Mouse (Mus musculus) hindbrain, embryonic 15.5 days (tissue): ENCODE results near the gene Klhl29. TPM values are rescaled to one million over a fixed set of nuclear protein-coding genes. Genes with fewer than 3 reads are reported as not detected.
A peak's percentile ranks its signal among the peaks of the same experiment; 100 is the strongest.

ENCODE experiments used
- ATAC-seq: fragments of 200-750 bp; cut with Nextera tagmentation; 2 replicates; pipeline ENCODE4 v1.8.0; 2017; ENCODE audit warnings: low read depth, moderate number of reproducible peaks, moderate TSS enrichment; ENCODE audit not compliant: low FRiP score
- H3K27ac ChIP-seq: fragments of 300-500 bp; sonication (generic); replicated peaks from 2 replicates; pipeline ENCODE4 v1.5.1; 2015; ENCODE audit warnings: mild to moderate bottlenecking, inconsistent platforms
- H3K27me3 ChIP-seq: fragments of 300-500 bp; sonication (generic); 2 replicates; pipeline ENCODE4 v1.6.1; 2015; ENCODE audit warnings: control low read depth, inconsistent platforms
- H3K36me3 ChIP-seq: fragments of 300-500 bp; sonication (generic); 2 replicates; pipeline ENCODE4 v1.6.1; 2015; ENCODE audit warnings: control low read depth, inconsistent platforms
- H3K4me1 ChIP-seq: fragments of 300-500 bp; sonication (generic); replicated peaks from 2 replicates; pipeline ENCODE4 v1.6.1; 2015; ENCODE audit warnings: control low read depth, inconsistent platforms
- H3K4me2 ChIP-seq: fragments of 300-500 bp; sonication (generic); 2 replicates; pipeline ENCODE4 v1.6.1; 2015; ENCODE audit warnings: moderate library complexity, mild to moderate bottlenecking, inconsistent platforms
- H3K4me3 ChIP-seq: fragments of 300-500 bp; sonication (generic); 2 replicates; pipeline ENCODE4 v1.5.1; 2015; ENCODE audit warnings: mild to moderate bottlenecking, inconsistent platforms
- H3K9ac ChIP-seq: fragments of 300-500 bp; sonication (generic); 2 replicates; pipeline ENCODE4 v1.6.1; 2015; ENCODE audit warnings: inconsistent platforms
- H3K9me3 ChIP-seq: fragments of 300-500 bp; sonication (generic); 2 replicates; pipeline ENCODE4 v1.6.1; 2016; ENCODE audit warnings: control low read depth, inconsistent platforms
- WGBS: fragments of 180-500 bp; shearing (Covaris S2); methylation state at CpG from one replicate; pipeline ENCODE4 v1.1.7; 2015; 5-methylcytosine and 5-hydroxymethylcytosine counted together
- polyA plus RNA-seq: library from polyadenylated mRNA; unstranded; fragments of >200 nt; fragmentation: Nextera tagmentation; extraction: Ambion mirVana; gene quantifications from 2 replicates; pipeline ENCODE4 v1.2.1, GENCODE M21; 2015

Klhl29 gene
- polyA plus RNA-seq, 1 experiment from 2014 or later, result 4.8 TPM

DNA sequence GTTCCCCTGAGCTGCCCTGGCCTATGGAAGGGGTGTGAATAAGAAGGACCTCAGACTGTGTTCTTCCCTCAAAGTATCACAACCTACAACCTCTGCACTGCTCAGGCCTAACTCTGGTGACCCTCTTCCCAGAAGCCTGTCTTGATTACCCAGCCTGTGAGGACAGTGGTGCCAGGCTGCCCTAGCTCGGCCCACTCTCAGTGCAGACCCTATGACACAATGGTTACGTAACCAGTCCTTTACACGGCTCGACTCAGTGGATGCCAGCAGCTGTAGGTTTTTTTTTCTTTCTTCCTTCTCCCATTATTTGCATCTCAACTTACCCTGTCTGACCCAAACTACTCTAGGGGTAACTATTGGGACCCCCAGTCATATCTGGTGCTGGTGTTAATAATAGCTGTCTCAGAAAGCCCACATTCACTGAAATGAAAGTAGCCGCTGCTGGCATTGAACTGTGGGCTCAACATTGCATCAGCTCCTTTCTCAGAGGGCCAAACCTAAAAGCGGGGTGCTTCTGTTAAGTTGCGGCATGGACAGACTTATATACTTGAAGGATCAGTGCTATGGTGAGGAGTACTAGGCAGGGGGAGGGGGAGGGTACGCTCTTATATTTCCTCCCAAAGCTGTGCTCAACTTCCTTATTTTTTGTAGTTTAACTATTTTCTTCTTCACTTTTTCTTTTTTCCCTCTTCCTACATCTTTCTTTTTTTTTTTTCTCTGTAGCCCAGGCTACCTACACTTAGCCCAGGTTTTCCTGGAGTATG, 152.9 kb downstream of the Klhl29 start:
- no peaks in the 10 kb centered on the region for H3K36me3 ChIP-seq
- WGBS, result 95% methylated on average over 8 of the region's 8 CpGs
- ATAC-seq, result no peak
- H3K4me2 ChIP-seq, result no peak overlapping the region
- no peak overlapping the region for H3K4me3 ChIP-seq
- no peak overlapping the region for H3K27ac ChIP-seq
- H3K27me3 ChIP-seq, result no peaks in the 10 kb centered on the region
- H3K4me1 ChIP-seq, result peaks cover 43% of the 10 kb centered on the region
- no peak overlapping the region for H3K9ac ChIP-seq
- no peaks in the 10 kb centered on the region for H3K9me3 ChIP-seq

DNA sequence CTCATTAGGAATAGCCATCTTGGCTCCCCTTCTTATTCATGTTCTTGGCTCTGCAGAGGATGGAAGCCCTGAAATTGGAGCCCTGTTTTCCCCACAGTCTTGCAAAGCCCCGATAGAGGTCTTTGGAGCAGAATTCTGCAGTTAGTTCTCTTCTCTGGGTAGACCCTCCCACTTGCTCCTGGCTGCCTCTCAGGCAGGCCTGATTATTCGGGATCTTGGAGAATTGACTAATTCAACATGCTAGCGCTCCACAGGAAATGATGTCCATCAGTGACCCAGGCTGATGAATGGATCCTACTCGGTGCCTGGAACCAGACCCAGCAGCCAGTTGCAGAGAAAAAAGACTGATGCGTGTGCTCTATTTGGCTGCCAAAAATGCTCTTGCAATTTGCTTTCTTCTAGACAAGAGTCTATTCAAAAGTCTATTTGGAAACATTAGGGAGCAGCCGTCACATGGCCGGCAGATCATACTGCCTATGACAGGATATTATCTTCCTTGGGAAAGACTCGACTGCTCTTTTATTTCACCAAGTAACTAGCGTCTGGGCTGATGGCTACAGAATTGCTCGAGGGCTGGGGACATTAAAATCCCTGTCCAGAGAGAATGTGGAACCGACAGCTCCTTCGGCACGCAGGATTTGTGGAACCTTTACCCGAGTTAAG, 155.4 kb downstream of the Klhl29 start:
- Histone ChIP-seq H3K27me3 (no peaks in the 10 kb centered on the region), H3K9me3 (no peaks in the 10 kb centered on the region), H3K36me3 (no peaks in the 10 kb centered on the region), H3K4me2 (no peak overlapping the region), H3K4me1 (peaks cover 49% of the 10 kb centered on the region), H3K9ac (no peak overlapping the region), H3K4me3 (no peak overlapping the region), H3K27ac (peak overlapping the region; percentile 71)
- 43% methylated on average over 14 of the region's 14 CpGs for WGBS
- no peak for ATAC-seq

DNA sequence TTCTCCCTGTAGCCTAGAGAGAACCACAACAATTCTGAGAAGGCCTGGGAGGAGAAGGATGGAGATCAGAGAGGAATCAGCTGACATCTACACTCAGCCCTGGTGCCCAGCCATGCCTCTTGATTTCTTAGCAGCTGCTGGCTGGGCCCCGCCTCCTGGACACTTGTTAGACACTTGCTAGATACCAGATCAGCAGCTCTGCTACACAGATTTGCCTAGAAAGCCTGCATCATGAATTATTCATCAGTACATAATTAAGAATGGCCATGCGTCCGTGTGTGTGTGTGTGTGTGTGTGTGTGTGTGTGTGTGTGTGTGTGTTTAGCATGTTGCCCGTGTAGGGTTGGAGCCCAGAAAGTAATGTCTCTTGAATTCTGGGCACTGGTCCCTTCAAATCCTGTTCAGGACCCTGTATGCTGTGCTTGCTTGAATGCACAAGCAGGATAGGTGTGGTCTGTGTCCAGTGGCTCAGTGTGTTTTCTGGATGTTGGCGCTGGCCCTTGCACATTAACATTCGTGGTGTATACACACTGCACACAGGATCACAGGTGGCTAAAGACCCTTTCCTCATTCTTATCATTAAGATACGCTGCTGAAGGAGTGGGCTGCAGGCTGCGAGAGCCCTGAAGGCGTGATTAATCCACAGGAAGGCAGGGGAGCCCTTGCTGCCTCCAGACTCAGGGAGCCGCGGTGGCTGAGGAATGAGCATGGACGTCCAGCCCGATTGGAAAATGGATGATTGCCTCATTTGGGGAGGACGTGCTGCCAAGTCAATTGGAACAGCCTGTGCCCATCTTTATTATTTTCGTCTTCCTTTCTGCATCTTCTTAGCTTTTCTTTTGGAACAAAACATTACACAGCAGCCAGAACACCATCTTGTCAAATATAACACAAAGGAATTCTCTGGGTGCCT, 159.4 kb downstream of the Klhl29 start:
- H3K9me3 ChIP-seq, result no peaks in the 10 kb centered on the region
- no peak overlapping the region for H3K4me2 ChIP-seq
- H3K27ac ChIP-seq, result peak overlapping the region; percentile 70
- H3K4me1 ChIP-seq, result peaks cover 70% of the 10 kb centered on the region
- 21% methylated on average over 15 of the region's 15 CpGs for WGBS
- H3K9ac ChIP-seq, result no peak overlapping the region
- H3K36me3 ChIP-seq, result no peaks in the 10 kb centered on the region
- no peak overlapping the region for H3K4me3 ChIP-seq
- no peaks in the 10 kb centered on the region for H3K27me3 ChIP-seq
- peak; percentile 46; the same call in 1 of the 2 replicates for ATAC-seq

DNA sequence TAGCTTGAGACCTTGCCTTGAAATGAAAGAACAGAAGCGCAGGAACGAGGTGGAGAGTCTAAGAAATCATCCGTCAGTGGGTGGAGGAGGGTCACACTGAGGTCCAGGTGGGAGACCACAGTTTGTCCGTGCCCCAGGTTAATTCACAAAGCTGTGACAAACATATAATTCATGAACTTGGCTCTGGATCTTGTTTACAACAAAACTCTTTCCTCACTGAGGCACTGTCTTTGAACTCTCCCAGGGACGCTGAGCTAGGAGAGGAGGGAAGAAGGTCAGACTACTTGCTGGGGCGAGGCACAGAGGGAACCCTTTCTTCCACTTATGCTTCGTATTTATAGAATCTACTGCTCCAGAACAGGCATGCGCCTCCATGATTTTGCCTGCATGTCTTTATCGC, 161.2 kb downstream of the Klhl29 start:
- H3K9me3 ChIP-seq, result no peaks in the 10 kb centered on the region
- no peak for ATAC-seq
- peaks cover 61% of the 10 kb centered on the region for H3K4me1 ChIP-seq
- H3K4me3 ChIP-seq, result no peak overlapping the region
- H3K27ac ChIP-seq, result peak overlapping the region; percentile 57; the same call in 1 of the 2 replicates
- H3K27me3 ChIP-seq, result no peaks in the 10 kb centered on the region
- no peak overlapping the region for H3K4me2 ChIP-seq
- H3K36me3 ChIP-seq, result no peaks in the 10 kb centered on the region
- H3K9ac ChIP-seq, result no peak overlapping the region
- WGBS, result 79% methylated on average over 9 of the region's 9 CpGs

DNA sequence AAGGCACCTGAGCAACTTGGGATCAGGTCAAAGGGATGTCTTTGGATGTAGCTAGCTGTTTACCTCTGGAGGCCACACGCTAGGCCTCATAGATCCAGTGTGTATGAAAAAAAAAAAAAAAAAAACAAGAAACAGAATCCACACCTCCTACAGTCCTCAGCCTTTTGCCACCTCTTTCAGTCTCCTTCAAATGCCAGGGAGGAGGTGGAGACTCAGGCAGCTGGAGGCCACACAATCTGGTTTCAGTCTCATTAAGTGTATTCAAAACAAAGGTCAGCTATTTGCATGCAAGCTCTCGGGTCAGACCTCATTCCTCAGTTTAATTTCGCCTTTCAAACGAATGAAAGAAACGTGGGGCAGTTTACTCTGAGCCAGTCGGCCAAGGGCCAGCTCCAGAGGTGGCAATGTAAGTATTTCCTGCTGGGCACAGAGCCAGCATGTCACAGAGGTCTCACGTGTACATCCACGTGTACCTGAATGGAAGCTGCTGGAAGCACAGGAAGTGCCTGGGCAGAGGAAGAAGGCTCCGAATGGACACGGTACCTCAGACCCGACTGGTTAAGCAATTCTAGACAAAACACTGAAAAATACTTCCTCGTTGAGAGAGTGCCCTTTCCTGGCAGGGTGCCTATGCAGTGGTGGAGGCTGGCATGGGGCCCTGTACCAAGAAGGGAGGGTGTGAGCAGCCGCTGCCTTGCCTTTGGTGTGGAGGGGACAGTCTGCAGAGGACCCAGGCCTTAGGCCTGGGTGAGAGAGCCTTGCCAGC, 162.0 kb downstream of the Klhl29 start:
- 19% methylated on average over 13 of the region's 13 CpGs for WGBS
- H3K4me1 ChIP-seq, result peaks cover 65% of the 10 kb centered on the region

DNA sequence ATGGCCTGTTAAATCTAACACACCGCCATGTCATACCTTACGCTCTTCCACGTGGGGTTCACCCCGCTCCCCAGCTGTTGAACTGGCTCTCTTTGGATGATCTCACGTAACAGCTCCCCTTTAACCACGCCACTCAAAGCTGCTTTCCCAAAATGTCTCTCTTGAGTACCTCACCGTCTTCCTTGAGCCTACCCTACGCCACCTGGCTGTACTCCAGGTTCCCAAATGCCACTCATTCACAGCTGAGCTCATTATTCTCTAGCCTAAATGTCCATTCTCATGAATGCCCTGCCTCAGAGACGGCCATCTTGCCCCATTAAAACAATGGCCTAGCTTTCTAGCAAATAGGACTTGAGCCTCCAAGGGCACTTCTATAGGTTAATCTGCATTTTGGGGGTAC, 163.6 kb downstream of the Klhl29 start:
- no peak for ATAC-seq
- Histone ChIP-seq H3K27ac (no peak overlapping the region), H3K4me1 (peaks cover 65% of the 10 kb centered on the region), H3K9me3 (no peaks in the 10 kb centered on the region), H3K27me3 (no peaks in the 10 kb centered on the region), H3K4me2 (no peak overlapping the region), H3K36me3 (no peaks in the 10 kb centered on the region), H3K9ac (no peak overlapping the region), H3K4me3 (no peak overlapping the region)
- WGBS, result 74% methylated on average over 9 of the region's 9 CpGs

More for the DNA sequence above, 162.0 kb downstream of the Klhl29 start:
- ATAC-seq, result peak; percentile 49
- H3K9me3 ChIP-seq, result no peaks in the 10 kb centered on the region
- H3K27ac ChIP-seq, result peak overlapping the region; percentile 57
- H3K9ac ChIP-seq, result no peak overlapping the region
- no peak overlapping the region for H3K4me3 ChIP-seq
- H3K36me3 ChIP-seq, result no peaks in the 10 kb centered on the region
- H3K4me2 ChIP-seq, result no peak overlapping the region
- no peaks in the 10 kb centered on the region for H3K27me3 ChIP-seq

DNA sequence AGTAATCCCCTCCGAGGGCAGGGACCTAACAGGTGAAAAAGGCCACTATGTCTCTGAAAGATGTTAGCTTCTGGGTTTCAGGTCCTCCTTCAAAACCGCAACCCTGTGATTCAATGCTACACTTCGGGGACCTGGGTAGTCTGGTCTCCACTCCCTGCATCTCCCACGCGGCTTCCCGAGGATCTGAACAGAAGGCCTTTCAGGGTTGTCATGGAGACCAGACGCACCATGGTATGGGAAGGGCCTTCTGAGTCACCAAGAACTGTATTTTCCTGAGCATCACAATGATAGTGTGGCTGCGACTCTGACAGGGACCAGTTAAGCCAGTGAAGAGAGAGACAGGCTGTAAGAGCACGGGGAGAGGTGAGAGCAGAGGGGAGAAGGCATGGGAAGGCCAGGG, 164.7 kb downstream of the Klhl29 start:
- Histone ChIP-seq H3K4me2 (no peak overlapping the region), H3K27ac (no peak overlapping the region), H3K9ac (no peak overlapping the region), H3K4me1 (peaks cover 54% of the 10 kb centered on the region), H3K36me3 (no peaks in the 10 kb centered on the region), H3K9me3 (no peaks in the 10 kb centered on the region), H3K4me3 (no peak overlapping the region), H3K27me3 (no peaks in the 10 kb centered on the region)
- WGBS, result 38% methylated on average over 9 of the region's 9 CpGs
- no peak for ATAC-seq

DNA sequence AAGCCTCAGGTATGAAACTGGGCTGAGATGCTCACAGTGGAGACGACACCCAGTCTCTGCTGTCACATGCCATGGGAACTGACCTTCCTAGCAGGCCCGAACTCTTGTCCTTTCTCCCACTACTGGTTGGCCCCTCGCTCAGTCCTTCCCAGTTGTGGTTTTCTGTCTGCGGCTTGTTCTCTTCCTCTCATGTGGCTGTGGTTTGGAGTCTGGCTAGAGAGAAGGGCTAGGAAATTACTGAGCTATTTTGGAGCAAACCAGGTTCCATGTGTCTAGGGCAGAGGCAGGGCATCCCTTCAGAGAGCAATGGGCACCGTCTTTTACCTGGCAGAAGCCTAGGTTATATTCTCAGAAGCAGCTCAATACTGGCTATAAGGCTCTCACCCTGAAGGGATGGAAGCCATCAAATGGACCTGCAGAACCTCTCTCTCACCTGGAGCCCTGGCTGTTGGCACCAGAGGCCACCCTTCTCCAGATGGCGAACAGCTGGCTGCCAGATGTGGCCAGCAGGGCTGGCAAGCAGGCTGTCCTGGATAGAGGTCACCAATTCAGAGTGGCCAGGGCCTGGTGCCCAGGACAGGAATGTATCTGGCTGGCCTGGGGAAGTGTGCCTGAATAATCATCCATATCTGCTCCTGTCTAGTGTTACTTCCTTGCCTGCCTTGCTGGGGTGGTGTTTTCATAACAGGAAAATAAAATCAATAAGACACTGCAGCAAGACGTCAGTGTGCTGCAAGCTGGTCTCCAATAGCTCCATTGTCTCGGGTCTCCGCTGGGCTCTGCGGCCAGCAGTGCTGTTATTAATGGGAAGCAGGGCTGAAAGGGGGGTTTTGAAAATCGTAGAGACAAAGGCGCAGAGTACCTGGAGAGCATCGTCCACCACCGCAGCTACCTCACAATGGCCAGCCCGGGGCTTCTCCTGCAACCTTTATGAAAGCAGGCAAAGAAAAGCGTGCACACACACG, 167.3 kb downstream of the Klhl29 start:
- H3K27me3 ChIP-seq, result no peaks in the 10 kb centered on the region
- WGBS, result 44% methylated on average over 17 of the region's 17 CpGs
- H3K4me2 ChIP-seq, result no peak overlapping the region
- H3K9me3 ChIP-seq, result no peaks in the 10 kb centered on the region
- peak; percentile 32; the same call in 1 of the 2 replicates for ATAC-seq
- H3K27ac ChIP-seq, result peak overlapping the region; percentile 71
- H3K4me3 ChIP-seq, result no peak overlapping the region
- no peaks in the 10 kb centered on the region for H3K36me3 ChIP-seq
- peaks cover 41% of the 10 kb centered on the region for H3K4me1 ChIP-seq
- H3K9ac ChIP-seq, result no peak overlapping the region

DNA sequence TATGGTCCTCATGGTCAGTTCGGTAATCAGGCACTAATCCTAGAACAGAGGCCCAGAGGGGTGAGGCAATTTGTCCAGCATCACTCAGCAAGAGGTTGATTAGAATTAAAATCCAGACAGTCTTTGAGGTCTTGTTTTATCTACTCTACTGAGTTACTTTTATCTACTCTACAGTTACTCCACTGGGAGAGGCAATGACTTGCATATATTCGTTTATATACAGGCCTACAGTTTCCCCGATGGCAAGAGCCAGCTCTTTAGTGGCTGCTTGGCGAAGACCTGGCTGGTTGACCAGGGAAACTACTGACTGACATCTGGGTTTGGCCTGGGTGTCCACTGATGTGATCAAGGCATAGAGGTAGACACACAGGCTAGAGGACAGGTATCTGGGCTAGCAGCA, 168.3 kb downstream of the Klhl29 start:
- Histone ChIP-seq H3K4me1 (peaks cover 35% of the 10 kb centered on the region), H3K9me3 (no peaks in the 10 kb centered on the region), H3K4me2 (no peak overlapping the region), H3K9ac (no peak overlapping the region), H3K27ac (no peak overlapping the region), H3K36me3 (no peaks in the 10 kb centered on the region), H3K4me3 (no peak overlapping the region), H3K27me3 (no peaks in the 10 kb centered on the region)
- no peak for ATAC-seq
- 90% methylated on average over 4 of the region's 4 CpGs for WGBS

DNA sequence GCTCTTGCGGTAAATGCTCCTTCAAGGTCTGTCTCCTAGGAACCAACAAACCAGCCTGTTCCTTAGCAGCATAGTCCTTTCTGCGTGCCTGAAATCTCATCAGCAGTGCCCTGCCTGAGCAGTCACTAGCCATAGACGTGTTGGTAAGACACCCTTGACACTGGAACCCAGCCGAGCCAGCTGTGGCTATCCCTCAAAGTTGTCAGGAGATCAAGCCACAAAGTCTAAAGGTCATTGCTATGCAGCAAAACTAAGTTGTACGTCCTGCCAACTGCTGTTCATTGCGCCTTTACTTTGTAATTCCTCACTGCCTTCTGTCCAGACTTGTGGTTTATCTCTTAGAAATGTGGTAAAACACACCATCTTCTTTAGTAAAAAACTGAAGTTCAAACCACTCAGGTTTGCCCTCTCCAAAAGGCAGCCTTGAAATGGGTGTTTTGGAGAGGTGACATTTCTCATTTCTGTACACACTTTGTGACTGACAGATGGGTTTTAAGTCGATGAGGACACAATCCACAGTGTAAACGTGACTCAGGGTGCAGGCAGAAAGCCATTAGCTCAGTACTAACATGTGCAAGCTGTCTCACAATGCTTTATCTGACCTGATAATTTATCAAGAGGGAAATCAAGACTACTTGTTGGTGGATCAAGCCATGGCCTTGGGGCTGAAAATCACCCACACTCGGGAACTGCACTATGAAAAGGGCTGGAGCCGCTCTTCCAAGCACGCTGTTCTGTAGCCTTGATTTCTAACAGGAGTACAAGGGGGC, 171.2 kb downstream of the Klhl29 start:
- no peak for ATAC-seq
- no peaks in the 10 kb centered on the region for H3K9me3 ChIP-seq
- H3K36me3 ChIP-seq, result no peaks in the 10 kb centered on the region
- WGBS, result 71% methylated on average over 11 of the region's 11 CpGs
- no peak overlapping the region for H3K9ac ChIP-seq
- no peaks in the 10 kb centered on the region for H3K27me3 ChIP-seq
- no peak overlapping the region for H3K4me2 ChIP-seq
- peaks cover 19% of the 10 kb centered on the region for H3K4me1 ChIP-seq
- no peak overlapping the region for H3K27ac ChIP-seq
- no peak overlapping the region for H3K4me3 ChIP-seq
